Mouse (Mus musculus): Measurements from ENCODE around the gene Ltbp1.
"Not testable (repeated sequence)": the region's sequence is repeated elsewhere in the genome, so short reads cannot be mapped to it uniquely, and the experiment has no call there.

Ltbp1 gene

GRCm38 (mm10) chr17:75115594-75115993 lies 110.2 kb downstream of the Ltbp1 start:
- DNase-seq (ENCODE audit: low spot score), result no peak

GRCm38 (mm10) chr17:75118896-75119295 lies 113.5 kb downstream of the Ltbp1 start:
- no peak for DNase-seq (ENCODE audit: low spot score)

GRCm38 (mm10) chr17:75119422-75119821 lies 114.1 kb downstream of the Ltbp1 start:
- no peak for DNase-seq (ENCODE audit: low spot score)

- DNase-seq (ENCODE audit: low spot score), result no peak
Observed at GRCm38 (mm10) chr17:75120071-75120470, 114.7 kb downstream of the Ltbp1 start.

GRCm38 (mm10) chr17:75122584-75123282 lies 117.4 kb downstream of the Ltbp1 start:
- no peak for DNase-seq (ENCODE audit: low spot score)

DNA sequence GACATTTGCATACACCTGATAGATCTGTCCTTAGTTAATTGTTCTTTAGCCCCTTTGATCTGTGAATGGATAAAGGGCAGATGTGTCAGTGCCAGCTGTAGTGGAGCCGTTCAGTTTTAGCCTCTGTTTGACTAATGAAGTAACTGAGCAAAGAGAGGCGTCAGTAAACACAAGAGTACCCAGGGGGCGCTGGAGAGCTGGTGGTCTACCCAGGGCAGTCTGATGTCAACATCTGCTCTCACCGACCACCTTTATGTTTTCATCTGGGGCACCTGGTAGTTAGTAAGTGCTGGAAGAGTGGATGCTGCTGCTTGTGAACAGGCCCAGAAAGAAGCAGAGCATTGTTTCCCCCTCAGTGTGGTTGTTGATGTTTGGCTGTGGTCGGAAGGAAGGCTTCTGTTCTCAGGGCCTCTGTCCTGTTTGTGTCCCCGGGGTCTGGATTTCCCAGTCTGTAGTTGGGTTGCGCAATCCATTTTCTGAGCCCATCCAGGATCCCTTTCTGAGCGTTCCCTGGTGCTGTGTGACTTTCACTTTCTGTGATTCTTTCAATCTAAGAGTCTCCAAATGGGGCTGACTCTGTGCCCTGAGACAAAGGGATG lies 123.1 kb downstream of the Ltbp1 start:
- peak; percentile 56 for DNase-seq (ENCODE audit: low spot score)

DNA sequence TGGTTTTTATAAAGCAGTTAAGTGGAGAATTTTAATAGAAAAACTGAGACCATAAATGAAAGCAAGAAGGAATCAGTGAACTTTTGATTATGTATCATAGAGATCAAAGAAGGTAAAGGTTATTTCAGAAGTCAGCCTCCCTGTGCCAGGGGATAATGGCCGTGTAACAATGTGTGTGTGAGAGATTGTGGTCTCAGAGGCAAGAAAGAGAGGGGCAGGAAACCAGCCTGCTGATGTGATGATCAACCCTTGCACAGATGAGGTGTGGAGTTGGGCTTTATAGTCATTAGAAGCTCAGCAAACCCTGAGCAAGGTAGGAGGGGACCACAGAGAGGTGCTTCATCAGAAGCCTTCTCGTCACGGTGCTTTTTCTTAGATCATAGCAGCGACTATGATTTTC lies 128.6 kb downstream of the Ltbp1 start:
- no peak for DNase-seq (ENCODE audit: low spot score)

DNA sequence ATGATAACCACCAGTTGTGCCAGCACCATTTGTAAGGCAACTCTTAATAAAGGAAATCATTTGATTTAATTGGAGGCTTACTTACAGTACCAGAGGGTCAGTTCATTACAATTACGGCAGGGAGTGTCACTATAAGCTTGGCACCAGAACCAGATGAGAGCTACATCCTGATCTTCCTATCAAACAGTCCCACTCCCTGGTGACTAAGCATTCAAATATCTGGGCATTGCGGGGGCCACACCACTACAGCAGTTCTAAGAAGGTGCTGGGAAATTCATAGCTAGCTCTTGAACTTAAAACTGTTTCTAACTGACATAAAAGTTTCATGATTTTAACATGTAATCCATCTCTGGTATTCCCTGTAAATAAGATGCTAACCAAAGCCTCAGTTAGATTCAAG lies 134.4 kb downstream of the Ltbp1 start:
- DNase-seq (ENCODE audit: low spot score), result no peak

GRCm38 (mm10) chr17:75142845-75143244 lies 137.5 kb downstream of the Ltbp1 start:
- not testable (repeated sequence) for DNase-seq (ENCODE audit: low spot score)

DNA sequence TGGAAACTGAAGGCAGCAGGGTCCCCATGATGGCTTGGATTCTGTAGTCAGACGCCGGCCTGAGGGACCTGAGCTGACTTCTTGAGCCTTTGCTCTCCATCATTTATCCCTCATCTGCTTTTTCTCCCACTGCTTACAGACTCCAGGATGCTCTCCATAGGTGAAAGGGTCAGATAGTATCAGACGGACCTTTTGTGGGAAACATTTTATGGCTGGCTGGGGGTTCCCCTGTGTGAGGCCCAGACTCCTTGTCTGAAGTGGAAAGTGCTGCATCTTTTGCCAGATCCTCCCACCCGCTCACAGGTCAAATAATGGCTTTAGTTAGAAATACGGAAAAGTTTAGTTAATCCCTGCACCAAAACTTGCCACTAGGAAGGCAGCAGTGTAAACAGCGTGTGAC lies 138.6 kb downstream of the Ltbp1 start:
- no peak for DNase-seq (ENCODE audit: low spot score)

GRCm38 (mm10) chr17:75147218-75147617 lies 141.8 kb downstream of the Ltbp1 start:
- no peak for DNase-seq (ENCODE audit: low spot score)

DNA sequence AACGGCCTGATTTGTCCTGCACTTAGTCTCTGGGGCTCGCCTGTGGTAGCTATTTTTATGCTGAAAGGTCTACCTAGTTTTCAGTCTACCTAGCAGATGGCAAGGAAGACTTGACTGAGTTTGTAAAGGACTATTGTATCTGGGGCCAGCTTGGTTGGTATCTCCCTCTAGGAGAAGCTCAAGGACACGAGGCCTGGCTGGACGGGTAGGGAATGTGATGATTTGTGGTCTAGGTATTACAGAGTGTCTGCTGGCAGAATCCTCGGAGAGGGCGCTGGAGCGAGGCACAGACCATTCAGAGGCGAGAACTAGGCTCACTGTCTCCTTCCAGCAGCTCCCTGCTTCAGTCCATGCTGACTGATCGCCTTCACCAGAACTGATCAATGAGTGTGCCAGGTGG lies 146.4 kb downstream of the Ltbp1 start:
- no peak for DNase-seq (ENCODE audit: low spot score)

- DNase-seq (ENCODE audit: low spot score), result no peak
Observed at GRCm38 (mm10) chr17:75153088-75153487, 147.7 kb downstream of the Ltbp1 start.

DNA sequence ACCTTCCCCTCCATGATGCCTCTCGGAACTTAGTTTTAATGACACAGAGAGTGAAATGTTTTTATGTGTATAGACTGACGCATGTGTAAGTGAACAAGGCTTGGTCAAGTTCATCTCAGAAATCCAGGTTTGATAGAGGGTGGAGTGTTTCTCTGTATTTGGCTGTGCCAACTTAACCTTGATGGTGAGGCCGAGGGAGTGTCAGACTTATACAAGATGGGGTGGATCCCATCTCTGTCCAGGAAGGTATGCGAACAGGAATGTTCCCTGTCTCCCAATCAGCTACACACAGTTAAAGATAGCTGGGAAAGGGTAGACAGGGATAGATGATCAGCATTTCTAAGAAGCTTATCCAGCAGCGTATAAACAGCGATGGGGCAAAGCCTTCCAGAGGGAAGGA lies 153.0 kb downstream of the Ltbp1 start:
- no peak for DNase-seq (ENCODE audit: low spot score)

GRCm38 (mm10) chr17:75159066-75159787 lies 153.9 kb downstream of the Ltbp1 start:
- no peak for DNase-seq (ENCODE audit: low spot score)

DNA sequence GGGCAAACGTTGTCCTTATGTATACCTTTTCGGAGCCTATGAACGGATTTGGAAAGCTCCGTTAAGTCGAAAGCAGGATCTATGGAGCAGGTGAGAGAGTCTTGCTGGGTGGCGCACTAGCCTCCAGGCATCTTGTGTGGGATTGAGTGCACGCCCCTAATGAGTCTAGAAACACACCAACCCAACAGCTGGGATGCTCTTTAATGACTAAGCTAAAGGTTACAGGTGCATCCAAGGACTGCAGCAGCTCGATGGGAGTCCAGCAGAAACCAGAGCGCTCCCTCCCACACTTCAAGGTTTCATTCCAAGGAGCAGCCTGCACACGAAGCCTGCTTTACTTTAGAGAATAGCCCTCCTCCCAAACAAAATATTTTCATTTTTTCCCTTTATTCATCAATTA lies 155.7 kb downstream of the Ltbp1 start:
- no peak for DNase-seq (ENCODE audit: low spot score)

- DNase-seq (ENCODE audit: low spot score), result no peak
Observed at GRCm38 (mm10) chr17:75161931-75162330, 156.6 kb downstream of the Ltbp1 start.

DNA sequence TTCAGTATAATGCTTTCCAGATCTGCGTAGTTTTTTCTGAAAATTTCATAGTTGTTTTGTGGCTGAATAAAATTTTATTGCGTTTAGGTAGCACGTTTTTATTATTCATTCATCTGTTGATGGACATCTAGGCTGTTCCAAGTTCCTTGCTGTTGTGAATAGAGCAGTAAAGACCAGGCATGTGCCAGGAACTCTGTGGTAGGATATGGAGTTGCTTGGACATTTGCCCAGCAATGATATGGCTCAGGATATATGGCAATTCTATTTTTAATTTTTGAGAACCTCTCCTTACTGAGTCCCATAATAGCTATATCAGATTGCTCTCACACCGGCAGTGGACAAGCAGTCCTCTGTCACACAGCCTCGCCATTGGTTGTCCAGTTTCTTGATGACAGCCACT lies 159.2 kb downstream of the Ltbp1 start:
- no peak for DNase-seq (ENCODE audit: low spot score)

DNA sequence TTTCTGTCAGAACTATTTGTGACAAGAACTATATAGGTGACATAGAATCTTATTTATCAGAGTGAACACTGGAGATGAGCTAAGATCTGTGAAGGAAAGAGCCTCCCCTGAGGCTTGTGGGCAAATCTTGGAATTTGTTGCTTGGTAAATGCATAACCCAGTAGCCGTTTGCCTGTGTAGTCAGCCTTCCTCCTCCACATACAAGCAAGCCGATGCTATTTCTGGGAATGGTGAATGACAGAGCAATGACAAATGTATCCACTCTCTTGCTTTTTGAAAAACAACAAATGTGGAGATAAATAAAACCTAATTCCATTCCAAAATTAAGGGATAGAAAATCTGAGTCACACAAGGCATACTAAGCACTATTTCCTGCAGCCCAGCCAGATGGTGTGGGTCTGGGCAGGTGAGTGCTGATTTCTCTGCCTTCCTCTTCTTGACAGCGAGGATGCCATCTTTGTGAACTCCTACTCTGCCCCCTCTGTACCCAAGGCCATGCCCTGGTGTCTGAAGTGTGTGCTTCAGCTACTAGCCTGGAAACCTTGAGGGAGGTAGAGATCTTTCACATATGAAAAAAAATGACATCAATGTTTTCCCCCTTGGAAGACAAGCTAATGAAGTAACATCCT lies 163.3 kb downstream of the Ltbp1 start:
- DNase-seq (ENCODE audit: low spot score), result no peak

DNA sequence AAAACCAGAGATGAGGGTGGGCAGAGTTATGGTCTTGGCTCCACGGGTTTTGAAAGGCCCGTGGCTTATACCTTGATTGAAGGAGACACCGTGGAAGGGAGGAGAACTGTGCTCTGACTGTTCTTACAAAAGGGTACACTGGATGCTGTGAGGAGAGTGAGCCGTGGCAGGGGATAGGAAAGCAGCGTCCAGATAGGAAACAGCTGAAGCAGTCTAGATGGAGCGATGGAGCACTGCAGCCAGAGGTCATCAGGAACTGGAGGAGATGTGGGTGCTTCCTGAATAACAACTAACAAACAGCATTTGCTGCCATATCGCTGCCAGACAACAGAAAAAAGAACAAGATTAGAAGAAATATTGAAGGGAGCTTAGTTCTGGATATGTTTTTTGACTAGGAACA lies 166.3 kb downstream of the Ltbp1 start:
- DNase-seq (ENCODE audit: low spot score), result no peak

DNA sequence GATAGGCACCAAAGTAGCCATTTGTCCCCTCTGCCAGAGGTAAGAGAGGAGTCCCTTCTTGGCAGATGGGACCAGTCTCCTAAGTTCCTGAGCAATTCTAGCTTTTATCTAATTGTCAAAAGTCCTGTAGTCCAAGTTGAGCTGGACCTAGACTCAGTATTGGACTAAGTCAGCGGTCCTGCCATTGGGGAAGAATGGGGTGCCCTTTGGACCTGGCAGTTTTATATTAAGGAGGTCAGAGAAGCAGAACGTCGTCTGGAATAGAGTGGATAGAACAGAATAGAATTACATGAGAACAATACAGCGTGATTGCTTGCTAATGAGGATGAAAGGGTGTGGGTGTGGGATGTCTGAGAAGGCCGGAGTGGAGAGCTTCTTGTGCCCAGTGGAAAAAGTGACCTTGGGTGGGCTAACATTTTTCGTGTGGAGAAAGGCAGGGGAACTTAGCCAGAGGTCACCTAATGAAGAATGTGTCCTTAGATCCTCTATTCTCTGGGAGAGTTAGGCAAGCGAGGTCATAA lies 167.4 kb downstream of the Ltbp1 start:
- DNase-seq (ENCODE audit: low spot score), result no peak

- DNase-seq (ENCODE audit: low spot score), result no peak
Observed at GRCm38 (mm10) chr17:75174501-75174900, 169.1 kb downstream of the Ltbp1 start.
